Mouse (Mus musculus): Measurements from ENCODE around the gene Eml3. TPM values are rescaled to one million over a fixed set of nuclear protein-coding genes. Genes with fewer than 3 reads are reported as not detected.

Eml3 gene
- total RNA-seq, 2 experiments from 2014 or later, result 7.1 to 9.6 TPM

- ATAC-seq (replicated peaks; ENCODE audit: low FRiP score, poor library complexity, severe bottlenecking), result no peak
These were observed 20.8 kb upstream of the Eml3 start for GRCm38 (mm10) chr19:8908531-8908930.

GRCm38 (mm10) chr19:8911810-8912209, 17.5 kb upstream of the Eml3 start:
- ATAC-seq (replicated peaks; ENCODE audit: low FRiP score, poor library complexity, severe bottlenecking), result no peak

- ATAC-seq (replicated peaks; ENCODE audit: low FRiP score, poor library complexity, severe bottlenecking), result no peak
These were observed 15.1 kb upstream of the Eml3 start for GRCm38 (mm10) chr19:8914212-8914611.

GRCm38 (mm10) chr19:8919000-8919399, 10.4 kb upstream of the Eml3 start:
- no peak for ATAC-seq (replicated peaks; ENCODE audit: low FRiP score, poor library complexity, severe bottlenecking)

GRCm38 (mm10) chr19:8919684-8920072, 9.7 kb upstream of the Eml3 start:
- ATAC-seq (replicated peaks; ENCODE audit: low FRiP score, poor library complexity, severe bottlenecking), result no peak

GRCm38 (mm10) chr19:8920073-8920736, 9.1 kb upstream of the Eml3 start, which contains the start of gene B3gat3:
B3gat3 (plus strand) TSS chr19:8920374.
- ATAC-seq (replicated peaks; ENCODE audit: low FRiP score, poor library complexity, severe bottlenecking), result peak; percentile 96

GRCm38 (mm10) chr19:8920836-8921291, 8.5 kb upstream of the Eml3 start:
- ATAC-seq (replicated peaks; ENCODE audit: low FRiP score, poor library complexity, severe bottlenecking), result peak; percentile 68

GRCm38 (mm10) chr19:8921741-8922140, 7.6 kb upstream of the Eml3 start:
- ATAC-seq (replicated peaks; ENCODE audit: low FRiP score, poor library complexity, severe bottlenecking), result no peak

- ATAC-seq (replicated peaks; ENCODE audit: low FRiP score, poor library complexity, severe bottlenecking), result no peak
These were observed 2.6 kb upstream of the Eml3 start for GRCm38 (mm10) chr19:8926766-8927165.

- no peak for ATAC-seq (replicated peaks; ENCODE audit: low FRiP score, poor library complexity, severe bottlenecking)
These were observed 1.3 kb upstream of the Eml3 start for GRCm38 (mm10) chr19:8927891-8928525.

- no peak; the same call in 1 of the 2 replicates for ATAC-seq (replicated peaks; ENCODE audit: low FRiP score, poor library complexity, severe bottlenecking)
These were observed 596 bp upstream of the Eml3 start for GRCm38 (mm10) chr19:8928689-8929223.

GRCm38 (mm10) chr19:8930117-8930516, 765 bp downstream of the Eml3 start:
- no peak for ATAC-seq (replicated peaks; ENCODE audit: low FRiP score, poor library complexity, severe bottlenecking)

GRCm38 (mm10) chr19:8930771-8931170, 1.4 kb downstream of the Eml3 start:
- ATAC-seq (replicated peaks; ENCODE audit: low FRiP score, poor library complexity, severe bottlenecking), result no peak

GRCm38 (mm10) chr19:8936736-8937135, 7.4 kb downstream of the Eml3 start:
- ATAC-seq (replicated peaks; ENCODE audit: low FRiP score, poor library complexity, severe bottlenecking), result no peak

- no peak for ATAC-seq (replicated peaks; ENCODE audit: low FRiP score, poor library complexity, severe bottlenecking)
These were observed 11.3 kb downstream of the Eml3 start for GRCm38 (mm10) chr19:8940526-8941133.

- ATAC-seq (replicated peaks; ENCODE audit: low FRiP score, poor library complexity, severe bottlenecking), result no peak
These were observed 11.8 kb downstream of the Eml3 start for GRCm38 (mm10) chr19:8941136-8941514.

GRCm38 (mm10) chr19:8941515-8942217, 12.3 kb downstream of the Eml3 start, which contains the start of gene Mta2:
Mta2 (plus strand) TSS chr19:8941875.
- ATAC-seq (replicated peaks; ENCODE audit: low FRiP score, poor library complexity, severe bottlenecking), result peak; percentile 86

GRCm38 (mm10) chr19:8942276-8942964, 13.1 kb downstream of the Eml3 start:
- peak; percentile 15; the same call in 1 of the 2 replicates for ATAC-seq (replicated peaks; ENCODE audit: low FRiP score, poor library complexity, severe bottlenecking)

GRCm38 (mm10) chr19:8943047-8943446, 13.7 kb downstream of the Eml3 start:
- no peak for ATAC-seq (replicated peaks; ENCODE audit: low FRiP score, poor library complexity, severe bottlenecking)
